ENCODE assay signal across 14 mouse cellular contexts in genomic region chr7:83911909-83912308, GRCm38 (mm10).
"Had no signal": no experiment of that assay in that cellular context is flagged by ENCODE, and none has a peak within 500 bp of the region (broad histone marks: within the 10 kb centered on the region; RNA-seq: fewer than 3 reads in every experiment).

No protein-coding gene starts in this region.

- H3K9me3 ChIP-seq: limb, embryonic 10.5 days; liver, embryonic 12.5 days; midbrain, embryonic 12.5 days; neural tube, embryonic 13.5 days had no signal

- H3K4me3 ChIP-seq: layer of hippocampus, adult 2 months; limb, embryonic 10.5 days; liver, embryonic 12.5 days; midbrain, embryonic 12.5 days; neural tube, embryonic 13.5 days had no signal

- H3K36me3 ChIP-seq: limb, embryonic 10.5 days; liver, embryonic 12.5 days; midbrain, embryonic 12.5 days; neural tube, embryonic 13.5 days had no signal

- H3K4me2 ChIP-seq: liver, embryonic 12.5 days; lung, embryonic 14.5 days; midbrain, embryonic 12.5 days; neural tube, embryonic 13.5 days had no signal

- H3K27me3 ChIP-seq: liver, embryonic 12.5 days; midbrain, embryonic 12.5 days; neural tube, embryonic 13.5 days had no signal

- DNase-seq: kidney, adult 18-20 months; kidney, postnatal 10 days; kidney, postnatal 4 days; lung, embryonic 14.5 days; lung, postnatal 10 days; lung, postnatal 4 days; right cerebral cortex, adult 18-20 months; right cerebral cortex, postnatal 25 days had no signal

- H3K4me1 ChIP-seq: limb, embryonic 10.5 days; liver, embryonic 12.5 days; midbrain, embryonic 12.5 days; neural tube, embryonic 13.5 days had no signal

- H3K27ac ChIP-seq: layer of hippocampus, adult 2 months; limb, embryonic 10.5 days; liver, embryonic 12.5 days; midbrain, embryonic 12.5 days; neural tube, embryonic 13.5 days had no signal

- H3K9ac ChIP-seq: liver, embryonic 12.5 days; lung, embryonic 14.5 days; midbrain, embryonic 12.5 days; neural tube, embryonic 13.5 days had no signal

- ATAC-seq: liver, embryonic 12.5 days; midbrain, embryonic 16.5 days had no signal
